Mouse (Mus musculus) forebrain, embryonic 12.5 days (tissue): ENCODE results near the gene Tuba4a. TPM values are rescaled to one million over a fixed set of nuclear protein-coding genes. Genes with fewer than 3 reads are reported as not detected.
A peak's percentile ranks its signal among the peaks of the same experiment; 100 is the strongest.

Experiments used
- ATAC-seq: fragments of 200-750 bp; cut with Nextera tagmentation; 2 replicates; pipeline ENCODE4 v1.8.0; 2017; ENCODE audit warnings: moderate TSS enrichment; ENCODE audit not compliant: low FRiP score
- H3K27ac ChIP-seq: fragments of 300-500 bp; sonication (generic); 2 replicates; pipeline ENCODE4 v1.5.1; 2016; ENCODE audit warnings: mild to moderate bottlenecking
- H3K27me3 ChIP-seq: fragments of 300-500 bp; sonication (generic); 2 replicates; pipeline ENCODE4 v1.6.1; 2016; ENCODE audit warnings: mild to moderate bottlenecking
- H3K36me3 ChIP-seq: fragments of 300-500 bp; sonication (generic); replicated peaks from 2 replicates; pipeline ENCODE4 v1.6.1; 2016; ENCODE audit warnings: mild to moderate bottlenecking
- H3K4me1 ChIP-seq: fragments of 300-500 bp; sonication (generic); 2 replicates; pipeline ENCODE4 v1.6.1; 2016
- H3K4me2 ChIP-seq: fragments of 300-500 bp; sonication (generic); 2 replicates; pipeline ENCODE4 v1.6.1; 2016; ENCODE audit warnings: mild to moderate bottlenecking, moderate library complexity
- H3K4me3 ChIP-seq: fragments of 300-500 bp; sonication (generic); replicated peaks from 2 replicates; pipeline ENCODE4 v1.5.1; 2016; ENCODE audit warnings: mild to moderate bottlenecking
- H3K9ac ChIP-seq: fragments of 300-500 bp; sonication (generic); 2 replicates; pipeline ENCODE4 v1.6.1; 2016; ENCODE audit warnings: mild to moderate bottlenecking
- H3K9me3 ChIP-seq: fragments of 300-500 bp; sonication (generic); 2 replicates; pipeline ENCODE4 v1.6.1; 2016
- WGBS: fragments of 180-500 bp; shearing (Covaris S2); methylation state at CpG from one replicate; pipeline ENCODE4 v1.1.7; 2016; 5-methylcytosine and 5-hydroxymethylcytosine counted together
- polyA plus RNA-seq: library from polyadenylated mRNA; unstranded; fragments of >200 nt; fragmentation: Nextera tagmentation; extraction: Ambion mirVana; gene quantifications from 2 replicates; pipeline ENCODE4 v1.2.1, GENCODE M21; 2016

Tuba4a gene
- polyA plus RNA-seq, 1 experiment from 2014 or later, result 9.1 TPM

DNA sequence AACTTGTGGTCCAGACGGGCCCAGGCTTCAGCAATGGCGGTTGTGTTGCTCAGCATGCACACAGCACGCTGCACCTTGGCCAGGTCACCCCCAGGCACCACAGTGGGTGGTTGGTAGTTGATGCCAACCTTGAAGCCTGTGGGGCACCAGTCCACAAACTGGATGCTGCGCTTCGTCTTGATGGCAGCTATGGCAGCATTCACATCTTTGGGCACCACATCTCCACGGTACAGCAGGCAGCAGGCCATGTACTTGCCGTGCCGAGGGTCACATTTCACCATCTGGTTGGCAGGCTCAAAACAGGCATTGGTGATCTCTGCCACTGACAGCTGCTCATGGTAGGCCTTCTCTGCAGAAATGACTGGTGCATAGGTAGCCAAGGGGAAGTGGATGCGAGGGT is 3.9 kb downstream of the Tuba4a start:
- Histone ChIP-seq H3K9ac (no peak overlapping the region), H3K27me3 (peaks cover 51% of the 10 kb centered on the region), H3K27ac (no peak overlapping the region), H3K9me3 (no peaks in the 10 kb centered on the region), H3K4me3 (no peak overlapping the region), H3K4me2 (no peak overlapping the region), H3K4me1 (peaks cover 37% of the 10 kb centered on the region), H3K36me3 (peaks cover 41% of the 10 kb centered on the region)
- WGBS, result 94% methylated on average over 9 of the region's 9 CpGs
- no peak for ATAC-seq

DNA sequence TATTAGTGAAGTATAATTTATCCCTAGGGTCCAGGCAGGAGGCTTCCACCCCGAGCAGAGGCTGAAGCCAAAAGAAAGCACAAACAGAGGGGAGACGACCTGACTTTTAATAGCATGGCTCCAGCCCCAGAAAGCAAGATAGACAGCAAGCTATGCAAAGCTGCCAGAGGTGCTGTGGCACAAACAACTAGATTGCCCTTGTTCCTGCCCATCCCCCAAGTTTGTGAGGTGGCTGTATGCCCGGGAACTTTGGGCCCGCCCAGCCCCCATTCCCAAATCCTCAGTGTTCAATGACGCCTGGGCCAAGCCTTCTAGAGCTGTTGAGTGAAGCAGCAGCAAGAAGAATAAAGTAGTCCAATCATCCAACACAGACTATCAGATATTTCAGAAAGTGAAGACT is 4.8 kb downstream of the Tuba4a start:
- H3K27ac ChIP-seq, result no peak overlapping the region
- no peaks in the 10 kb centered on the region for H3K9me3 ChIP-seq
- 78% methylated on average over 5 of the region's 5 CpGs for WGBS
- no peak for ATAC-seq
- H3K4me2 ChIP-seq, result no peak overlapping the region
- peaks cover 41% of the 10 kb centered on the region for H3K36me3 ChIP-seq
- peaks cover 42% of the 10 kb centered on the region for H3K27me3 ChIP-seq
- H3K4me1 ChIP-seq, result peaks cover 42% of the 10 kb centered on the region
- no peak overlapping the region for H3K4me3 ChIP-seq
- no peak overlapping the region for H3K9ac ChIP-seq

DNA sequence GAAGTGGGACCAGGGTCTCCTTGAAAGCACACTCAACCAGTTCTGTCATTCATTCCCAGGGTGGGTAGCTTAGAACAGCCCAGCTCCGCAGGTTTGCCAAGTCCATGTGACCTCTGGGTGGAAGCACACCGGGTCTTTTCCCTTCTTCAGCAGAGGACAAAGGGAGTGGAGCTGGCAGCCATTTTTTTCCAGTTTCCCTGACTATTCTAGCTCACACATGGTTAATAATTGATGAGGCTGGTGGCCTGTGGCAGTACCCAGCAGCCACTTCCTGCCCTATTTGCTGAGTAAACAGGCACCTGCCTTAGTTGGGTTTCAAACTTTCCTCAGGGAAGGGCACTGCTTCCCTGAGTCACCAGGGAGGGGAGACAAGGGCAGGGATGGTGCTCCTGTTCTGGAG is 5.2 kb downstream of the Tuba4a start:
- ATAC-seq, result no peak
- Histone ChIP-seq H3K4me1 (peaks cover 42% of the 10 kb centered on the region), H3K27ac (no peak overlapping the region), H3K9me3 (no peaks in the 10 kb centered on the region), H3K27me3 (peaks cover 41% of the 10 kb centered on the region), H3K4me2 (no peak overlapping the region), H3K4me3 (no peak overlapping the region), H3K9ac (no peak overlapping the region), H3K36me3 (peaks cover 41% of the 10 kb centered on the region)
- 78% methylated on average over 2 of the region's 2 CpGs for WGBS

DNA sequence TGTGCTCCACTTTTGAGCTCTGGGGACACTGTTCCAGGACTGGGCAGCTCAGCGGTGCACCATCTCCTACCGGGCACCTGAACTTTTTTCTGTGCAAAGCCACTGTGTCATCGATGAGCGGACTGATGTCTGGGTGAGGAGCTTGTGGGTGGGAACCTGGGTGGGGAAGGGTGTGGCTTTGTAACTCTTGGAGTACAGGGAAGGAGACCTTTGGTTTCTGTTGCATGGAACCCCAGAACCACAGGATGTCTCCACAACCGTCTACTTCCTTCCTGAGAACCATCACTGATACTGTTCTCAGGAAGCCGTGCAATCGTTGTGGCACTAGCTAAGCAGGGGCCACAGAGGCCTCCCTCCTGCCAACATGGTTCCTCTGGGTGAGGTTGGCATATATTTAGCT is 6.6 kb downstream of the Tuba4a start:
- Histone ChIP-seq H3K4me1 (peaks cover 40% of the 10 kb centered on the region), H3K27ac (no peak overlapping the region), H3K4me2 (no peak overlapping the region), H3K9me3 (no peaks in the 10 kb centered on the region), H3K9ac (no peak overlapping the region), H3K27me3 (peaks cover 33% of the 10 kb centered on the region), H3K4me3 (no peak overlapping the region), H3K36me3 (peaks cover 41% of the 10 kb centered on the region)
- WGBS, result 91% methylated on average over 7 of the region's 7 CpGs
- ATAC-seq, result no peak

DNA sequence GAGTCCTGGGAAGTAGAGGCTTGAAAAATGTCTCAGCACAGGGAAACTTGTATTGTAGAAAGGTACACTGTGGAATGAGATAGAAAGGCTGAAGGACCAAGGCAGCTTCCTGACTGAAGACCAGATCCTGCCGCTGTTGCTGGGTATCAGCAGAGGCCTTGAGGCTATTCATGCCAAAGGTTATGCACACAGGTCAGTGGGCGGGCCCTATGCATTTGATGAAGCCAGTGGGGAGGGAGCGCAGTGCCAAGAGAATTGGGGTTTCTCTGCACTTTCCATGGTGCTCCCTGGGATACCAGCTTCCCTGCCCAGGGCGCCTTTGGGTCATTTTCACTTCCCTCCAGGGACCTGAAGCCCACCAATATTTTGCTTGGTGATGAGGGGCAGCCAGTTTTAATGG is 7.1 kb downstream of the Tuba4a start:
- H3K27ac ChIP-seq, result no peak overlapping the region
- no peak for ATAC-seq
- no peak overlapping the region for H3K4me3 ChIP-seq
- WGBS, result 89% methylated on average over 4 of the region's 4 CpGs
- H3K36me3 ChIP-seq, result peaks cover 41% of the 10 kb centered on the region
- H3K9ac ChIP-seq, result no peak overlapping the region; the same call in 1 of the 2 replicates
- no peak overlapping the region for H3K4me2 ChIP-seq
- peaks cover 28% of the 10 kb centered on the region for H3K27me3 ChIP-seq
- H3K9me3 ChIP-seq, result no peaks in the 10 kb centered on the region
- peaks cover 39% of the 10 kb centered on the region for H3K4me1 ChIP-seq

DNA sequence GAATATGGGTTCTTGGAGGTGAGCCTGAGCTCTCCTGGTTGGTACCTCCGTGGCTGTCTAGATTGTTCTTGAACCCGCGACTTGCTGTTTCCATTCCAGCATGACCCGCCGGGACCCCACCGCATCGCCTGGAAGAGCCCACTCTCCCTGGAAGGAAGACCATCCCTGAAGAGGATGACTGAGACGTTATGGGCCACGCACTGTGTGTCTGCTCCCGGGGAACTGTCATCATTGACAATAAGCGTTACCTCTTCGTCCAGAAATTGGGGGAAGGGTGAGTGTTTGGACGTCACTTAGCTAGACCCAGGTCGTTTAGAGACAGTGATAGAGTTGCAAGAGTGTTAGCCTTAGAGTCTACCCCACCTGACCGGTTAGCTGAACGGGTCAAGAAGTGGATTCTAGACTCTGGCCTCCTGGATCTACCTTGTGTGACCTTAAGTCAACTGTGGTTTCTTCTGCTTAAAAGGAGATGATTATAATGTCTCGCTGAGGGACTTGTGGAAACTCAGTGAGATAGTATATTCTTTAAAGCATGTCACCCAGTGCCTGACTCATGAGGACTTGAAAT is 8.4 kb downstream of the Tuba4a start:
- WGBS, result 11% methylated on average over 17 of the region's 17 CpGs
- Histone ChIP-seq H3K9me3 (no peaks in the 10 kb centered on the region), H3K27me3 (peaks cover 14% of the 10 kb centered on the region), H3K4me1 (peaks cover 39% of the 10 kb centered on the region), H3K36me3 (peaks cover 41% of the 10 kb centered on the region), H3K9ac (peak overlapping the region; percentile 81), H3K4me3 (peak overlapping the region; percentile 74), H3K27ac (no peak overlapping the region), H3K4me2 (peak overlapping the region; percentile 96)
- ATAC-seq, result 0 out of 2 replicates have a peak, but pooled peaks have one; percentile 3

DNA sequence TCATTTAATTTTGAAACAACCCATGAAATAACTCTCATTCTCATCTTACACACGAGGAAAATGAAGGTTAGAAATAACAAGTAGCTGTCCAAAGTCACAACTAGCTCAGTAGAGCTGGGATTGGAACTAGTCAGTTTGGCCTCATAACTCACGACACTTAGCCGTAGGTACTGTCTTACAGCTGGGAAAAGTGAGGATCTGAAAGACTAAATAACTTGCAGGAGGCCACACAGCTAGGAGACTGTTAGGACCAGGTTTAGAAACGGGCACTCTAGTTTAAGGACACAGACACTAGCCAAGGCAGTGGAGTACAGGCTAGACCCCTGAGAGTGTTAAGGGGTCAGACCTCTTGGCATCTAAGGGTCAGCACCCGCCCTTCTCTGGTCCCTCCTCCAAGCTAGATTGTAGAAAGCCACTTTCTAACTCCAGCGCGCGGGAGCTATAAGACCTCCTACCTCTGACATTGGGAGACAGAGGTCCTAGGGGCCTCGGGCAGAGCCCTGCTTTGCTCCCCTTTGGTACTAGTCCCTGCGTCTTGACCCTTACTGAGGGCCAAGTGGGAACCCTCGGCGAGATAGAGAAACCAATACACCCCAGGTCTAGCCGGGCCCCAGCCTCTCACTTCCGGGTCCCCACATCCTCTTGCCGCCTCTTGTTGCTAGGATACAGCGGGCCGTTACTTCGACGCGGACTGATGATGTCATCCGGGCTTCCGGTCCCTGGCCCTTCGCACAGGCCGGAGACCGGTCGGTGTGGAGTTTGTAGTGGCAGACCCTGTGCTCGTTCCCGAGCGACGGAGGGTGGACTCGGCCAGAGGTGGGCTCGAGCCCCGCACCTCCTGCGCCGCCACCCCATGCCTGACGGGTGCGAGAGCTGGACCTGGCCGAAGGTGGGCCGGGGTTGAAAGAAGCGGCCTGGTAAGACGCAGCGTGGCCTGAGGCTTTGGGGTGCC is 9.3 kb downstream of the Tuba4a start, which contains the start of the genes Glb1l and Stk16:
Gene Glb1l, minus strand, starts transcription at position 678 of the 952 bp plus-strand sequence.
Gene Stk16, plus strand, starts transcription at position 703 of the 952 bp plus-strand sequence.
- peaks cover 35% of the 10 kb centered on the region for H3K36me3 ChIP-seq
- peak within 1 kb of the TSS; percentile 74 for H3K4me3 ChIP-seq
- peaks cover 9% of the 10 kb centered on the region for H3K27me3 ChIP-seq
- H3K4me2 ChIP-seq, result peak within 1 kb of the TSS; percentile 96
- H3K27ac ChIP-seq, result no peak within 1 kb of the TSS
- no peaks in the 10 kb centered on the region for H3K9me3 ChIP-seq
- peaks cover 39% of the 10 kb centered on the region for H3K4me1 ChIP-seq
- peak; percentile 96 for ATAC-seq
- peak within 1 kb of the TSS; percentile 81 for H3K9ac ChIP-seq
- WGBS, result 6% methylated on average over 42 of the region's 42 CpGs

DNA sequence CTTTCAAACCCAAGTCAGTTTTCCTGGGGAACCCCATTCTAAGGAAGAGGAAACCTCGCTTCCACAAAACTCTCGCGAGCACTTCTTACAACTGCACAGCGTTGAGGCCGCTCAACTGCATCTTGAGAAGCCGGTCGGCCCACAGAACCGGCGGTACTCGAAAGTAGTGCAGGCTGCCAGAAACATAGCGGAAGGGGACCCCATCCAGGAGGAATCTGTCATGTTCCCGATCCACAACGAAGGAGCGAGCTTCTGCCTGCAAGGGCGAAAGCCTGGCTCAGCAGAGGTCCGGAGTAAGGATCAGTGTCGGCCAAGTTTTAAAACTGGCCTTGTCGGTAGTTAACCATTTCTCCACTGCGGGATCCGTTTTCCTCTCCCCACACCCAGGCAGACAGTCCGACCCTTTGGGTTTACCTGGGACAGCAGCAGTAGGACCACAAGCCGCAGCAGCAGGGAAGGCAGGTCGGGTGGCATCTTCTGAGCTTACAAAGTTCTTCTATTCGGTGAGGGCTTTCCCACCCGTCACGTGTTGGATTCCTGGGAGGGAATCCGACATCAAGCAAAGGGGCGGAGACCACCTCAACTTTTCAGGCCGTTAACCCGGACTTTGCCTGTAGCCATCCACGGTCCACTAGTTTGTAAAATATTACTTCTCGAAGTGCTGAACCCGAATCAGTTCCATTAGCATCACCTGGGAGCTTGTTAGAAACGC is 10.5 kb downstream of the Tuba4a start:
- Histone ChIP-seq H3K9me3 (no peaks in the 10 kb centered on the region), H3K27me3 (peaks cover 9% of the 10 kb centered on the region), H3K4me3 (peak overlapping the region; percentile 74), H3K4me1 (peaks cover 39% of the 10 kb centered on the region), H3K9ac (peak overlapping the region; percentile 66), H3K36me3 (peaks cover 22% of the 10 kb centered on the region), H3K27ac (no peak overlapping the region), H3K4me2 (peak overlapping the region; percentile 96)
- WGBS, result 17% methylated on average over 34 of the region's 34 CpGs
- ATAC-seq, result no peak

DNA sequence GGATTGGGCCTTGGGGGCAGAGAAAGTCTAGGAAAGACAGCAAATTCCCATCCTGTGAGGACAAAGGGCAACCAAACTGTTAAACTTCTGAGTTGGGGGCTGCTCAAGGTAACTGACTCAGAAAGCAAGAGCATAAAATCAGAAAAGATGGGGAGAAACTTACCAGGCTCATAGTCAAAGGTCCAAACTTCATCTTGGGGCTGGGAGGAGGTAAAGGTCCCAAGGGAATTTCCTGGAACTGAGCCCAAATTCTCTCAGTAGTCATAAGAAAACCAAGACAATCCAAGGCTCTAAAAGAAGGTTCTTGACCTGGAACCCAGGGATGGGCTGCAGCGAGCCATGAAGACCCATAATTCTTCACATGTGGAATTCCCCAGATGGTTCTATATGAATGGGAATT is 18.4 kb downstream of the Tuba4a start:
- WGBS, result 90% methylated on average over 1 of the region's 1 CpGs
- H3K36me3 ChIP-seq, result peaks cover 43% of the 10 kb centered on the region
- H3K27ac ChIP-seq, result no peak overlapping the region
- no peak overlapping the region for H3K4me3 ChIP-seq
- no peaks in the 10 kb centered on the region for H3K9me3 ChIP-seq
- H3K27me3 ChIP-seq, result no peaks in the 10 kb centered on the region
- no peak overlapping the region for H3K9ac ChIP-seq
- H3K4me2 ChIP-seq, result no peak overlapping the region
- ATAC-seq, result no peak
- H3K4me1 ChIP-seq, result no peaks in the 10 kb centered on the region

DNA sequence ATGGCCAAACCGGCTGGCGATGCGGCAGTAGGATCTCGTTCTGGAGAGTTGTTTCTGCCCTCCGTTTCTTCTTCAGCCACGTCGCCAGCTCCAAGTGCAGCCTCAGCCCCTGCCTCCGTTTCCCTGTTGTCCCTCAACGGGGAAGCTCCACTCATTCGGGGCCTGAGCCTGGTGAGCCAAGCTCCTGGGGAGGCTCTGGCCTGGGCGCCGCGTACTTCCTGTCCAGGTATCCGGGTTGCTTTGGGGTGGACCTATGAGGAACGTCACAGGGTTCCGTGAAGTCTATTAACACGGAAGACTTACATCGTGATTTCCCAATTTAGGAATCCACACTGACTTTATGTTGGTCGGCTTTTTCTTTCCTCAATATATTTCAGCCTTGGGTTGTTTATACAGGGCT is 27.2 kb downstream of the Tuba4a start:
- Histone ChIP-seq H3K36me3 (peaks cover 20% of the 10 kb centered on the region), H3K27me3 (no peaks in the 10 kb centered on the region), H3K27ac (peak overlapping the region; percentile 83), H3K4me3 (peak overlapping the region; percentile 79), H3K9ac (peak overlapping the region; percentile 90), H3K4me1 (peaks cover 26% of the 10 kb centered on the region), H3K9me3 (no peaks in the 10 kb centered on the region), H3K4me2 (peak overlapping the region; percentile 95)
- WGBS, result 1% methylated on average over 19 of the region's 19 CpGs
- peak; percentile 12; the same call in 1 of the 2 replicates for ATAC-seq

DNA sequence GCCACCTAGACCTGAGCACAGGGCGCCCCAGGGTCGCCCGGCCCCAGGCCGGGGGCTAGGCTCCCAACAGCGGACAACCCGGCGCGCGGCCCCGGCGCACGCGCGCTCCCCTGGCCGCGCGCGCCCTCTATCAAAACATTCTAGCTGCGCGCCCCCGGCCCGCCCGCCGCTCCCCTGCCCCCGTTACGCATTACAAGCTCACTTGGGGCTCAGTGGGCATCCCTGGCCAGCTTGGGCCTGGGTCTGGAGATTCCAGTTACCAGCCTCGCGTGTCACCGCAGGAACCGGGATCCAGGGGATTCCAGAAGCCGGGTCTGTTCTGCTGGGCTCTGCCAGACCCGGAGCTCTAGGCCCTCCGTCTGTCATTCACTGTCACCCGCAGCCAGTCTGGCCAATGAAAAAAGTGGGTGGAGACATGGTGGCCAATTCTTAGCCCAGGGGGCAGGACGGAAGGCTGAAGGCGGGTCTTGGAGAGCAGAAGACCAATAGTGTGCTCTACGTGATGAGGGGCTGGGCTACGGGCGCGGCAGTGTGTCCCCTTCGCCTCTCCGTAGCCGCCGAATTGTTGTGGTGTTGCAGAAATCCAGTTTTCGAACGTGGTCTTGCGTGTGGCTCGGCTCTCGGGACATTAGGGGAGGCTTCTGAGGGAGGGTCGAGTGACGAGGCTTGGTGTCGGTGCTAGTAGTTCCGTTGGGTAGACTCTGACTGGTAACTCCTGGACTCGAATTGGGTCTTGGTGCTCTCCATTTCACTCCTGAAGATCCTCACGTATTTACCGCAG is 27.9 kb downstream of the Tuba4a start, which contains the start of the genes Ankzf1 and Atg9a:
Gene Ankzf1, plus strand, starts transcription at position 530 of the 781 bp plus-strand sequence.
Gene Atg9a, minus strand, starts transcription at position 575 of the 781 bp plus-strand sequence.
- under 1% methylated on average over 55 of the region's 56 CpGs for WGBS
- H3K27ac ChIP-seq, result peak within 1 kb of the TSS; percentile 83
- peaks cover 17% of the 10 kb centered on the region for H3K36me3 ChIP-seq
- H3K4me2 ChIP-seq, result peak within 1 kb of the TSS; percentile 95
- peak within 1 kb of the TSS; percentile 79 for H3K4me3 ChIP-seq
- H3K27me3 ChIP-seq, result no peaks in the 10 kb centered on the region
- H3K9ac ChIP-seq, result peak within 1 kb of the TSS; percentile 90
- peak; percentile 100 for ATAC-seq
- H3K4me1 ChIP-seq, result peaks cover 26% of the 10 kb centered on the region
- H3K9me3 ChIP-seq, result no peaks in the 10 kb centered on the region
